Mouse (Mus musculus): Measurements from ENCODE around the gene Endod1.

DNA sequence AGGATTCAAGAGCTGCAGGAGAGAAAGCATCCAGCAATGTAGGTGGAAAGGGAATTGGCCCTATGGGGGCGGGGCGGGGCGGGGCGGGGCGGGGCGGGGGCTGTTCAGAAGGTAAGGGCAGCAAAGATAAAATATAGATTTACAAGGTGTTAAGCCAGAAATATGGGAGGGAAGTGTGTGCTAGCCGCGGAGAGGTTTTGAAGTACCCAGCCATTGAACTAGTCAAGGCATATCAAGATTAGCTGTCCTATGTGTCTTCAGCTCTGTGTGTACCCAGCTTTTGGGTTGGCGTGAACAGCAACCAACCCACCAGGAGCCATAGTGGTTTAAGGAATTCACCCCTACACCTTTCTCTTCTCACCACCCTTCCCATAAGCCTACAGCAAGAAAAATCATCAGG lies 5.5 kb upstream of the Endod1 start:
- no peak for TF ChIP-seq CTCF (conservative IDR thresholded peaks at IDR 0.05; ENCODE audit: insufficient read depth, insufficient read length, low read depth, low read length)
- TF ChIP-seq POLR2A (IDR thresholded peaks at IDR 0.05; ENCODE audit: low read depth, low read length), result no peak
